Mouse (Mus musculus): ENCODE measurements at regions not wholly inside any gene's neighbourhood (a gene's known extent, or its start where the extent isn't known, plus 50 kb on each side); places are given as distances from the start of the nearest gene placed in this dataset.

DNA sequence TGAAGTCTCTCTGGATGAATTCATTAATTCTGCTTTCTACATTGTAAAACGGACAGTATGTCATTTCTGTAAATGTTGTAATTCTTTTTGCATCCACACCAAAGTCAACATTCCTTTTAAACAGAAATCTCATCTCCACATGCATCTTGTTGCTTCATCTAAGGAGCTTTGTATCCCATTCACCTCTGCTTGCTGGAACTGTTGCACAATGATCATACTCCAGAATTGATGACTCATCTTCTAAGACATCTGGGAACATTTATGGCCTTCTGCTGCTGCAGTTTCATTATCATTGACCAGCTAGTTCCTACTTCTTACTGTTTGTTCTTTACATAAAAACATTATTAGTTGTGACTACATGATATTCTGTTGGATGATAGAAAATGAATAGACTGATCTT is 1926.9 kb upstream of the Gm38303 start:
- in situ Hi-C loops (cut with MboI, MseI), result loop anchor here (10.0 kb wide), 1 partner anchor 1488 kb away; no protein-coding TSS in a partner anchor

DNA sequence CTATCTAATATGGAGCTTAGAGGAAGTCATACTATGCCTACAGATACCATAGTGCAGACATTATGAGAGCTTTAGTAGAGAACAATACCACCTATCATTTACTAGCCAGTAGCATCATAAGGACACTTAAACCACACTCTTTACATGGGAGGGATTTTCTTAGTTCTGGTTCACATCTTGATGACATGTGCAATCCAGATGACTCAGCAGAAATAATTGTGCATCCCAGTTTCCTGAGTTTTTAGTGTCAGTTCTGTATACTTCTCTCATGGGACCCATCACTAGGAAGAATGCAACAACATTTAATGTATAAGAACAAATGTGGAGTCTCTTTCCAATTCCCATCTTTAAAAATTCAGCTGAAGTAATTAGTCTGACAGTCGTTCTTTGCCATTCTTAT is 1922.2 kb upstream of the Gm38303 start:
- in situ Hi-C loops (cut with MboI, MseI), result no loop called here

- in situ Hi-C loops (cut with MboI, MseI), result no loop called here
These were observed 1910.7 kb upstream of the Gm38303 start for GRCm38 (mm10) chr3:12246145-12246544.

DNA sequence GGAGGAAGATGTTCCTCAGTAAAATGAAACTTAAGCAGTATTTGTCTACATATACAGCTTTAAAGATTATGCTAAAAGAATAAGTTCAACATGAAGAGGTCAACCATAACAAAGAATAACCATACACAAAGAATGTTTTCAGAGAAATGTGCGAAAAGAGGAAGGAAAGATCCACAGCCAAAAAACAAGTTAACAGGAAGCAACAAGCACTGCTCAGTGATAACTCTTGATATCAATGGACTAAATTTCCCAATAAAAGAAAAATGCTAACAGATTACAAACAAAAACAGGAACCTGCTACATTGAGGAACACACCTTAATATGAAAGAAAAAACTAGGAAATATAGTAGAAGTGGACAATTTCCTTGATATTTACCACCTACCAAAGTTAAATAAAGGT is 1905.5 kb upstream of the Gm38303 start:
- in situ Hi-C loops (cut with MboI, MseI), result no loop called here

GRCm38 (mm10) chr3:12227741-12228480 is 1892.4 kb upstream of the Gm38303 start:
- in situ Hi-C loops (cut with MboI, MseI), result no loop called here

GRCm38 (mm10) chr3:12226816-12227215 is 1891.3 kb upstream of the Gm38303 start:
- in situ Hi-C loops (cut with MboI, MseI), result no loop called here

DNA sequence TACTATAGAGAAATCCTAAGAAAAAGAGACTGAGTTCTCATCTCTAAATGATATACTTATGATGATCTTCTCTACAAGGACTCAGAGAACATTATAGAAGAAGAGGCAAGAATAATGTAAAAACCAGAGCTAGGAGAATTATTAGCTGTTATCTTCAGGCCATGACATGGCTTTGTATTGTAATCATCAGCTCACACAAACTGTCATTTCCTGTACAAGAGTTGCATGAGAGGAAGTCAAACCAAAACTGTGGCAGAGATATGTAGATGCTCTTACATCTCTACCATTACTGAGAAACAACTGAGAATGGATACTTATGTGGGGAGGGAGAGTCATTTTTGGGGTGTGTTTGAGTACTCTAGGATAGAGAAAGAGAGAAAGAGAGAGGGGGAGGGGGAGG is 1889.4 kb upstream of the Gm38303 start:
- in situ Hi-C loops (cut with MboI, MseI), result no loop called here

GRCm38 (mm10) chr3:12216035-12216434 is 1880.6 kb upstream of the Gm38303 start:
- in situ Hi-C loops (cut with MboI, MseI), result no loop called here

DNA sequence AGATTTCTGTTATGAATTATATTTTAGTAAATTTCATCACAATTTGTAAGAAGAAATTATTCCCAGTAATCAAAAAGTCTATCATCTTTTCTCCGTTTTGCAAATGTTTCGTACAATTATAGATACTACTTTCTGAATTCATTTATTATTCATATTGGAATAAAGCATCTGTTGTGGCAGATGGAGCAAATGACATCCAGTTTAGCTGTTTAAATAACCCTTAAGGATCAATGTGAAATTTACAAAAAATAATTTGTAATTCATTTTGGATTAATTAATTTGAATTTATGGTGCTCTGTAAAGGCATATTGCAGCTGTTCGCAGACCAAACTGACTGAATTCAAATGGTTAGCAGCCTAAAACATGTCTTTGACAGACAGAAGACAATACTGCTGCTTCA is 1879.3 kb upstream of the Gm38303 start:
- in situ Hi-C loops (cut with MboI, MseI), result no loop called here

DNA sequence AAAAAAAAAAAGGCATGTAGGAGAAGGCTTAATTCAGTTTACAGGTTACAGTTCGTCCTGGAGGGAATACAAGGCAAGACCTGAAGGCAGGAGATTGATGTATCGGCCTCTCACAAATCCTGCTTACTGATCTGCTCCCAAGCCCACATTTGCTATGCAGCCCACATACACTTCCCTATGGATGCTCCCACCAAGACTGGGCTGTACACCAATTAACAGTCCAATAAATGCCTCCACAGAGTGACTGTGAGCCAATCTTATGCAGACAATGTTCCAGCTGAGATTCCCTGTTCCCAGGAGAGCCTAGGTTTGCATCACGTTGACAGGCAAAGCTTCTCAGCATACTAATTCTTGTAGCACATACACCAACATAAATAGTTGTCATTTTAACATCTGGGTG is 1837.9 kb upstream of the Gm38303 start:
- in situ Hi-C loops (cut with MboI, MseI), result no loop called here

- in situ Hi-C loops (cut with MboI, MseI), result no loop called here
These were observed 1815.8 kb upstream of the Gm38303 start for GRCm38 (mm10) chr3:12151329-12151728.

Data from T-helper 2 cell (primary cell).